Mouse (Mus musculus) left cerebral cortex, postnatal 36 days (tissue): Measurements from ENCODE around the gene Bach2. TPM values are rescaled to one million over a fixed set of nuclear protein-coding genes. Genes with fewer than 3 reads are reported as not detected.
A peak's percentile ranks its signal among the peaks of the same experiment; 100 is the strongest.

Source experiments
- DNase-seq, 2 experiments: peaks; one replicate each; pipeline ENCODE4 v3.0.0; 2021 to 2022; ENCODE audit warnings: low spot score in 2 of 2, mixed read lengths in 1 of 2
- intact Hi-C: fragments of 180-260 bp; cut with DNase I; formaldehyde crosslinking; loops from one replicate; pipeline ENCODE4 v1.15.1; 2025
- total RNA-seq, 2 experiments: library from RNA; stranded (reverse); gene quantifications; 2 replicates each; pipeline ENCODE4 v1.2.3; 2021

Gene Bach2
- total RNA-seq, 2 experiments from 2014 or later: 12.6 to 16.0 TPM

- intact Hi-C loops: no loop called here
- DNase-seq: no peak
These were observed 248.2 kb downstream of the Bach2 start for GRCm38 (mm10) chr4:32486654-32487398.

GRCm38 (mm10) chr4:32489186-32489585 lies 250.6 kb downstream of the Bach2 start:
- intact Hi-C loops: no loop called here

GRCm38 (mm10) chr4:32491176-32491575 lies 252.6 kb downstream of the Bach2 start:
- DNase-seq: no peak
- intact Hi-C loops: no loop called here

More at GRCm38 (mm10) chr4:32489186-32489585, 250.6 kb downstream of the Bach2 start:
- DNase-seq: no peak

DNA sequence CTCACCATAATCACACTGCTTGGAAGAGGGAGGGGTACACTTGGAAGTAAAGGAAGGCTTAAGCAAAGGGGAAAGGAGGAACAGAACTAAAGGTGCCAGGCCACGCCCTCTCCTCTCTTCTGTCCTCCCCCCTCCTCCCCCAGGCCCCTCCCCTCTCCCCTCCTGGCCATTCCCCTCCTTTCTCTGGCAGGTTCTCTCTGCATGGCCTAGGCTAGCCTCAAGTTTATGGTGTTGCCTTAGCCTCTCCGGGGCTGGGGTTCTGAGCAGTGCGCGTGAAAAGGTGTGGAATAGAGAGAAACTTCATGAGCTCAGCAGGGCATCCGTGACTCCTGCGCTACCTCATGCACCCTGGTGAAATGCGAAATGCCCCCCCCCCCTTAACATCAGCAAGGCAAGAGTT lies 254.2 kb downstream of the Bach2 start:
- intact Hi-C loops: no loop called here
- no peak for DNase-seq

- intact Hi-C loops: no loop called here
- DNase-seq: no peak
These were observed 263.2 kb downstream of the Bach2 start for GRCm38 (mm10) chr4:32501780-32502179.

- DNase-seq: no peak
- intact Hi-C loops: no loop called here
These were observed 263.6 kb downstream of the Bach2 start for GRCm38 (mm10) chr4:32502181-32502580.

DNA sequence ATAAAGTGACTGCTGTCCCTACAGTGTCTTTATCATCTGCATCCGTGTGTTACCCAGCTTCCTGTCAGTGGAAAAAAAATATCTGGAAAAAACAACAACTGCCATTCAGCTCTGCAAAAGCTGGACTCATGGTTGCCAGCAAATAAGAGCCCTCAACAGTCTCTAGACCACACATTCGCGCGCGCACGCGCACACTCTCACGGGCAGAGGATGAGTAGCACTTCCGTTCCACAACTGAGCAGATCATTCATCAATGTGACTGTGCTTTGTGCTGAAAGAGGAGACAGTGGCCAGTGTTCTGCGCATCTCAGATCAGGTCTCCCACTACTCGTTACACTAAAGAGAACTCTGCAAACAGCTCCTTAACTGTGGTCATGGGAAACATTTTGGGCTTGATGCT lies 265.6 kb downstream of the Bach2 start:
- intact Hi-C loops: no loop called here
- DNase-seq: no peak

DNA sequence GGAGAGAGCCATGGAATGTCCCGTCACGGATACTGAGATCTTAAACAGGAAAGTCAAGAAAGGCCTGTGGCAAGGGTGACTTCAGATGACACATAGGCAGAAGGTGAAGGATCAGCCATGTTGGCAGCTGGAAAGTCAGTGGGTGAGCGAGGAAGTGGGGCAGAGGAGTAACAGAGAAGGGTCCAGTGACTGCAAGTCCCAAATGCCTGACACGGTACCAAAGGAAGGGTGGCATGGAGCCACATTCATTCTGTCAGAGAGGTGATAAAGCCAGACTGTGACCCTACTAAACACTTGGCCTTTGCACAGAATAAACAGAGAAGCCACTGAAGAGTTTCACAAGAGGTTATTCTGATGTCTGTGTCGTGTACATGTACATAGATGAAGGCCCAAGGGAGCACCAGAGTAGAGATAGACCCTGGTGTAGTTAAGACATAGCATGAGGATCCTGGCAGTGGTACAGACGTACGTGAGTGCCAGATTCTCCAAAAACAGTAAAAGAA lies 267.8 kb downstream of the Bach2 start:
- intact Hi-C loops: loop anchor here (5.0 kb wide), 1 partner anchor 44 kb away; no protein-coding TSS in a partner anchor

DNA sequence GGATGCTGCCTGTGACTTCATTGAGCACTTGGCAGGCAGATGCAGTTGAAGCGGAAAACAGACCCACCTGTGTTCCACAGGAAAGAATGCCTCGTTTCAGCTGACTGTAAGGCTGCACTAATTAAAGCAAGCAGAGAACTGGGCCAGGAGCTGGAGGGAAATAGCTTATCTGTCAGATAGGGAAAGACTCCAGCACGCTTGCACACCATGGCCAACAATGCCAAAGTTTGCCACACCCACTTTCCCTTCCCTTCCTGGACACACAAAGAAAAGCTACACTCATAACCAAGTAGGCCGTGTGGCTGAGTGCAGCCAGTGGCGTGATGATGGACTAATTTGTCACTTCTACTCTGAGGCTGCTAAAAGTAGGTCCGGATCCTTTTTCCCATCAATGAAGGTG lies 268.4 kb downstream of the Bach2 start:
- intact Hi-C loops: loop anchor here (5.0 kb wide), 1 partner anchor 45 kb away; no protein-coding TSS in a partner anchor
- peak in 1 of 2 experiments; percentile 16 for DNase-seq

More for the DNA sequence above, 267.8 kb downstream of the Bach2 start:
- DNase-seq: no peak

- no peak for DNase-seq
- intact Hi-C loops: loop anchor here (5.0 kb wide), 1 partner anchor 46 kb away; no protein-coding TSS in a partner anchor
These were observed 270.0 kb downstream of the Bach2 start for GRCm38 (mm10) chr4:32508572-32508971.

DNA sequence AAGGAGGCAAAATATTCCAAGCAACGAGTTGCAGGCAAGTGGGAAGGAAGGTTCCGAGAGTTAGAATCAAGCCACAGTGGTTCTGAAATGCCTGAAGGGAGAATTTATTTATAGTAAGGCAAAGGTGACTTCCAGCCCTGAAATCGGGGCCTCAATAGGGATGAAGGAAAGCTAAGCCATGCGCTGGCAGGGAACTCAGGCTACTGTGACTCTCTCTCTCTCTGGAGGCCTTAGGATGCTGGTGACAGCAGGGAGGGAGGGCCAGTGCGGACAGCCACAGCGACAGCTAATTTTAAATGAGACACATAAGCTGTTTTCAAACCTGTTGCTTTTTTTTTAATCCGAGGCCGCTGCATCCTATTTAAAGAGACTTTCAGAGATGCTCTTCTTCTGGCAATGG lies 270.4 kb downstream of the Bach2 start:
- intact Hi-C loops: loop anchor here (5.0 kb wide), 1 partner anchor 47 kb away; no protein-coding TSS in a partner anchor
- no peak for DNase-seq

DNA sequence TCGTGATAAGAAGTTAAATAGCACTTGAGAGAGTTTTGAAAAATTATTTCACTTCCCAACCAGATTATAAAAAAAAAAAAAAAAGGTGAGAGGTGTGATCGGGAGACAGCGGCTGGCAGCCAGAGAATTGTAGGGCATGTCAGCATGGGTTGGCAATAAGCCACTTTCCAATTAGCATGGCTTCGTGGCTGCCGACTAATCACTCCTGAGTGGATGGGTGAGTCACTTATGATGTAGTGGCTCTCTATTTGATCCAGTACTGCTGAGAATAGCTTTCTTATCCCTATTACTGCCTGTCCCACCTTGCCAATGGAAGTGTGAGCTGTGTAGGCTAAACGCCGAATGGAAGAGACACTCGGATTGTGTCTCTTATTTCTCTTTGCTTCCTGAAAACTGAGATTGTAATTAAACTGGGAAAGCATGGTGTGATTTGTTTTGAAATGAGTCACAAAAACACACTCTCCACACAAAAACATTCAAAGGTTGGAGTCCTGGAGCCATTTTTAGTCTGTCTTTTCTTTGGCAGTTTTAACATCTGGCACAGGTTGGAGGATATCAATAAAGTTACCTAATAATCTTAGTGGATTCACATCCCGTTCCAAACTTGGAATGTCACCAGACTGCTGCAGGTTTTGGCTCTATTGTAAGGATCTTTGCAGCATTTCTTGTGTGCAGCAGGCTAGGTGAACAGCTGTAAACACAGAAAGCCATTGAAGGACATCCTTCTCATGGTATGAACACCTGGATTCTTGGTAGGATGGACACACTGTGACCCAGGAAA lies 271.4 kb downstream of the Bach2 start:
- DNase-seq: no peak
- intact Hi-C loops: loop anchor here (5.0 kb wide), 1 partner anchor 48 kb away; no protein-coding TSS in a partner anchor

GRCm38 (mm10) chr4:32510940-32511339 lies 272.3 kb downstream of the Bach2 start:
- intact Hi-C loops: no loop called here
- DNase-seq: no peak

- DNase-seq: no peak
- intact Hi-C loops: no loop called here
These were observed 277.5 kb downstream of the Bach2 start for GRCm38 (mm10) chr4:32516126-32516525.

GRCm38 (mm10) chr4:32518842-32519578 lies 280.4 kb downstream of the Bach2 start:
- no peak for DNase-seq

GRCm38 (mm10) chr4:32520628-32521360 lies 282.2 kb downstream of the Bach2 start:
- DNase-seq: no peak

More at GRCm38 (mm10) chr4:32518842-32519578, 280.4 kb downstream of the Bach2 start:
- intact Hi-C loops: no loop called here

GRCm38 (mm10) chr4:32521361-32521740 lies 282.7 kb downstream of the Bach2 start:
- intact Hi-C loops: no loop called here

More at GRCm38 (mm10) chr4:32520628-32521360, 282.2 kb downstream of the Bach2 start:
- intact Hi-C loops: no loop called here

GRCm38 (mm10) chr4:32522013-32522412 lies 283.4 kb downstream of the Bach2 start:
- intact Hi-C loops: no loop called here
- no peak for DNase-seq

More at GRCm38 (mm10) chr4:32521361-32521740, 282.7 kb downstream of the Bach2 start:
- no peak for DNase-seq

DNA sequence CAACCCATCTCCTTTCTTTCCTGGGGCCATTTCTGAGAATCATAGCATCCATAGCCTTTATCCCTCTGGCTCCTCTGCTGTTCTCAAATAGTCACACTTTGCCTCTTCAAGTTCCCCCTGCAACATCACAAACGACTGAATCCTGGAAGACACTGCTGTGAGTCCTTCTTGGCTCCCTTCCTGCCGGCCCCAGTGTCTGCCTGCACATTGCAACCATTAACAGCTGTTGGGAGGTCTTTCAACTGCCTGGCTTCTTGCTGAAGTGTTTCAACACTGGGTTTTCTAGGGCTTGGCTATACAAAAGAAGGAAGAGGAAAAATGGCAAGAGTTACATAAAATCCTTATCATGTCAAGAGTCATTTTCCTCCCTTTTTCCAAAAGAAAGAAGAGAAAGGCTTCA lies 285.7 kb downstream of the Bach2 start:
- intact Hi-C loops: no loop called here

More for the DNA sequence above, 285.7 kb downstream of the Bach2 start:
- no peak for DNase-seq
